Mouse (Mus musculus): Measurements from ENCODE around the gene Slc26a11. TPM values are rescaled to one million over a fixed set of nuclear protein-coding genes. Genes with fewer than 3 reads are reported as not detected.
"Not testable (repeated sequence)": the region's sequence is repeated elsewhere in the genome, so short reads cannot be mapped to it uniquely, and the experiment has no call there.

Slc26a11 gene
- polyA plus RNA-seq, 1 experiment from 2014 or later: 6.3 TPM

DNA sequence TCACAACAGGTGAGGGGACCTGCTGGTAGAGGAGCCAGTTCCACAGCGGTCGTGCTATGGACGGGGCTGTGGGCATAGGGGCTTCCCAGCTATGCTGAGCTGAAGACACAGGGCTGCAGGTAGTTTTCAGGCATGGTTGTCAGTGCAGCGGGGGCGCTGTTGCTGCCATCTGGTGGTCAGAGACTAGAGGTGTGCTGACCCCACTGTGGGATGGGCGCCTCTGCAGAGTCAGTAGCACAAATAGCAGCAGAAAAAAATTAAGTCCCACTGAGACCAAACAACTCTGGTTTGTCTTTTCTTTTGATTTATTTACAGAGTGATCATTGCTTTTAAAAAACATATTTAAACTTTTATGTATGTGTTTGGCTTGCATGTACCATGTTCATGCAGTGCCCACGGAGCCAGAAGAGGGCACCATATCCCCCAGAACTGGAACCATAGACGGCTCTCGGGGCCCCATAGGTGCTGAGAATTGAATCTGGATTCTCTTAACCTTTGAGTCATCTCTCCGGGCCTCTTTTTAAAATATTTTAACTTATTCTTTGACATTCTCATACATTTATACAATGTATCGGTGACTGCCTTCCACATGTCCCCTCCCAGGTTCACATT is 8.3 kb downstream of the Slc26a11 start:
- ATAC-seq (ENCODE audit: low FRiP score): peak; percentile 91
- WGBS: 26% methylated on average over 11 of the region's 11 CpGs
- peak overlapping the region; percentile 62 for H3K27ac ChIP-seq
- H3K36me3 ChIP-seq (replicated peaks): peaks cover 7% of the 10 kb centered on the region
- H3K9me3 ChIP-seq: no peaks in the 10 kb centered on the region
- peak overlapping the region; percentile 30; the same call in 1 of the 2 replicates for H3K9ac ChIP-seq
- peak overlapping the region; percentile 22; the same call in 1 of the 2 replicates for H3K4me3 ChIP-seq (replicated peaks)
- peaks cover 19% of the 10 kb centered on the region for H3K4me1 ChIP-seq
- H3K27me3 ChIP-seq: no peaks in the 10 kb centered on the region
- H3K4me2 ChIP-seq: peak overlapping the region; percentile 47

DNA sequence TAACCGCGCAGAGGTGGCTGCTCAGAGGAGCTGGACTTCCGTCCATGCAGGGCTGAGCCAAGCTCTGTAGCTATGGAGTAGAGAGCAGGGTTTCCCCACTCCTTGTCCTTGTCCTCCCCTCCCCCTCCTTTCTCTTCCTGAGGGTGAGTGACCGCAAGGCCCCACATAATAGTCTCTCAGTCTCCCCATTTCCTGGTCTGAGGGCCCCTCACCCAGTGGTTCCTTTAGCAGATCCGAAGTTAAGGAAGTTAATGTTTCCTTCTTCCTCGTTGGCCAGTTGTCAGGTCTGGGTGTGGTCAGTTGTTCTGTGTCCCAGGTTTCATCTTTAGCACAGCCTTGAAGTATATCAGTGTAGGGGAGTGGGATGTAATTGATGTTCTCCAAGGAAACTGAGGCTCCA is 20.1 kb downstream of the Slc26a11 start:
- H3K9ac ChIP-seq: no peak overlapping the region
- no peaks in the 10 kb centered on the region for H3K27me3 ChIP-seq
- H3K27ac ChIP-seq: no peak overlapping the region
- H3K4me1 ChIP-seq: no peaks in the 10 kb centered on the region
- no peaks in the 10 kb centered on the region for H3K9me3 ChIP-seq
- no peak for ATAC-seq (ENCODE audit: low FRiP score)
- no peak overlapping the region for H3K4me2 ChIP-seq
- no peak overlapping the region for H3K4me3 ChIP-seq (replicated peaks)
- WGBS: 86% methylated on average over 6 of the region's 6 CpGs
- H3K36me3 ChIP-seq (replicated peaks): peaks cover 19% of the 10 kb centered on the region

DNA sequence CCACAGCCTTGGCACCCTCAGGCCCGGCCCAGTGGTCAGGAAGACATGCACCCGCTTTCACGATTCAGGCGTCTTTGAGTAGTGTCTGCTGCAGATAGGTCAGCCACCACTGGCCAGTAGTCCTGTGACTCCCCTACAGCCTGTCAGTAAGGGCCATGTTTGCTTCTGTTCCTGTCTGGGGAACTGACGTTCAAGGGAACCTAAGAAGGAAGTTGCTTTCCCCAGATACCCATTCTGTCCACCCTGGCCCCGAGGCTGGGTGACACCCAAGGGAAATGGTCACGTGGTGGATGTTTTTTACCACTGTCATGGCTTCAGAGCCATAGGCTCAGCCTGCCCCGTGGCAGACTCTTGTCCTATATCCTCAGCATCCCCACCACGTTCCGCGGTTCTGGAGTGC is 22.0 kb downstream of the Slc26a11 start:
- no peak for ATAC-seq (ENCODE audit: low FRiP score)
- Histone ChIP-seq H3K9me3 (no peaks in the 10 kb centered on the region), H3K27me3 (no peaks in the 10 kb centered on the region), H3K36me3 (replicated peaks) (peaks cover 22% of the 10 kb centered on the region), H3K27ac (no peak overlapping the region), H3K4me3 (replicated peaks) (no peak overlapping the region), H3K4me2 (no peak overlapping the region), H3K4me1 (no peaks in the 10 kb centered on the region), H3K9ac (no peak overlapping the region)
- 92% methylated on average over 11 of the region's 11 CpGs for WGBS

GRCm38 (mm10) chr11:119378551-119378950 is 23.2 kb downstream of the Slc26a11 start:
- Histone ChIP-seq H3K4me3 (replicated peaks) (no peak overlapping the region), H3K36me3 (replicated peaks) (peaks cover 22% of the 10 kb centered on the region)

GRCm38 (mm10) chr11:119381631-119382337 is 26.4 kb downstream of the Slc26a11 start:
- ATAC-seq (ENCODE audit: low FRiP score): no peak
- Histone ChIP-seq H3K27ac (no peak overlapping the region), H3K4me3 (replicated peaks) (no peak overlapping the region), H3K27me3 (no peaks in the 10 kb centered on the region), H3K36me3 (replicated peaks) (peaks cover 22% of the 10 kb centered on the region), H3K4me2 (no peak overlapping the region), H3K4me1 (no peaks in the 10 kb centered on the region), H3K9me3 (no peaks in the 10 kb centered on the region), H3K9ac (no peak overlapping the region)
- WGBS: 86% methylated on average over 9 of the region's 9 CpGs

More at GRCm38 (mm10) chr11:119378551-119378950, 23.2 kb downstream of the Slc26a11 start:
- Histone ChIP-seq H3K4me2 (no peak overlapping the region), H3K27ac (no peak overlapping the region), H3K27me3 (no peaks in the 10 kb centered on the region), H3K4me1 (no peaks in the 10 kb centered on the region), H3K9ac (no peak overlapping the region), H3K9me3 (no peaks in the 10 kb centered on the region)
- 97% methylated on average over 1 of the region's 1 CpGs for WGBS
- ATAC-seq (ENCODE audit: low FRiP score): no peak

- Histone ChIP-seq H3K4me1 (no peaks in the 10 kb centered on the region), H3K36me3 (replicated peaks) (peaks cover 18% of the 10 kb centered on the region), H3K9me3 (no peaks in the 10 kb centered on the region), H3K4me2 (no peak overlapping the region), H3K27me3 (peaks cover under 1% of the 10 kb centered on the region; the same call in 1 of the 2 replicates), H3K27ac (no peak overlapping the region), H3K4me3 (replicated peaks) (no peak overlapping the region), H3K9ac (no peak overlapping the region)
- WGBS: 69% methylated on average over 6 of the region's 6 CpGs
- no peak for ATAC-seq (ENCODE audit: low FRiP score)
Observed at GRCm38 (mm10) chr11:119382338-119382850, 27.0 kb downstream of the Slc26a11 start.

GRCm38 (mm10) chr11:119384904-119385303 is 29.5 kb downstream of the Slc26a11 start:
- WGBS: 82% methylated on average over 4 of the region's 4 CpGs
- Histone ChIP-seq H3K36me3 (replicated peaks) (peaks cover 4% of the 10 kb centered on the region), H3K27me3 (peaks cover 26% of the 10 kb centered on the region), H3K4me1 (peaks cover 5% of the 10 kb centered on the region; the same call in 1 of the 2 replicates), H3K9me3 (no peaks in the 10 kb centered on the region), H3K9ac (no peak overlapping the region), H3K4me2 (no peak overlapping the region), H3K27ac (no peak overlapping the region), H3K4me3 (replicated peaks) (no peak overlapping the region)
- no peak for ATAC-seq (ENCODE audit: low FRiP score)

- Histone ChIP-seq H3K27me3 (peaks cover 40% of the 10 kb centered on the region), H3K27ac (no peak overlapping the region), H3K4me1 (peaks cover 17% of the 10 kb centered on the region), H3K9me3 (no peaks in the 10 kb centered on the region), H3K4me3 (replicated peaks) (no peak overlapping the region), H3K9ac (no peak overlapping the region), H3K4me2 (no peak overlapping the region), H3K36me3 (replicated peaks) (0 out of 2 replicates have a peak, but pooled peaks cover 2% of the 10 kb centered on the region)
- ATAC-seq (ENCODE audit: low FRiP score): no peak
- WGBS: 95% methylated on average over 5 of the region's 5 CpGs
Observed at GRCm38 (mm10) chr11:119386306-119386705, 30.9 kb downstream of the Slc26a11 start.

- not testable (repeated sequence) for H3K36me3 ChIP-seq (replicated peaks); H3K9me3 ChIP-seq; ATAC-seq (ENCODE audit: low FRiP score); H3K9ac ChIP-seq; H3K4me3 ChIP-seq (replicated peaks); H3K27ac ChIP-seq; H3K4me2 ChIP-seq
- peaks cover 18% of the 10 kb centered on the region for H3K4me1 ChIP-seq
- H3K27me3 ChIP-seq: peaks cover 50% of the 10 kb centered on the region
- 31% methylated on average over 3 of the region's 3 CpGs for WGBS
Observed at GRCm38 (mm10) chr11:119387273-119387672, 31.9 kb downstream of the Slc26a11 start.

DNA sequence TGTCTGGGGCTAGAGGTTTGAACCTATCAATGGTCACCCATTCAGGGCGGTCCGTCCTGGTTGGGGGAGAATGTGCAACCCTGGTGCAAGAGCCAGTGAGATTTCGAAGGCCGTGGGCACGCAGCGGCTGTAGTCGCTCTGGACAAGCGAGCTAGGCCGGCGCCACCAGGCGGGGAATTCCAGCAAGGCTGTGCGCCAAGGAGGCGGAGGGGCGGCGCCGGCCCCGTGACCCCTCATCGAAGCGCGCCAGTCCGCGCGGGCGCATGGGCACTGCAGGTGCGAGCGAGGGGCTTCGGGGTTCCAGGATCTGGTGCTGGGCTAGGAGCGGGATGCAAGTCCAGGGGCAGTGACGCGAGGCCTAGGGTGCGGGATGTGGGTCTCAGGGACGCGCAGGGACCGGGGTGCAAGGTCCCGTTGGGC is 34.5 kb downstream of the Slc26a11 start:
- peak overlapping the region; percentile 98 for H3K4me2 ChIP-seq
- H3K4me3 ChIP-seq (replicated peaks): peak overlapping the region; percentile 53
- no peaks in the 10 kb centered on the region for H3K9me3 ChIP-seq
- peak overlapping the region; percentile 57 for H3K9ac ChIP-seq
- WGBS: under 1% methylated on average over 35 of the region's 35 CpGs
- H3K27me3 ChIP-seq: peaks cover 75% of the 10 kb centered on the region
- H3K4me1 ChIP-seq: peaks cover 31% of the 10 kb centered on the region
- H3K27ac ChIP-seq: no peak overlapping the region
- H3K36me3 ChIP-seq (replicated peaks): no peaks in the 10 kb centered on the region
- ATAC-seq (ENCODE audit: low FRiP score): peak; percentile 31; the same call in 1 of the 2 replicates

- H3K27me3 ChIP-seq: peaks cover 82% of the 10 kb centered on the region
- 3% methylated on average over 53 of the region's 53 CpGs for WGBS
- peak overlapping the region; percentile 53 for H3K4me3 ChIP-seq (replicated peaks)
- peak overlapping the region; percentile 57 for H3K9ac ChIP-seq
- no peaks in the 10 kb centered on the region for H3K36me3 ChIP-seq (replicated peaks)
- 0 out of 2 replicates have a peak, but pooled peaks have one; percentile 16 for ATAC-seq (ENCODE audit: low FRiP score)
- no peak overlapping the region for H3K27ac ChIP-seq
- peak overlapping the region; percentile 98 for H3K4me2 ChIP-seq
- H3K4me1 ChIP-seq: peaks cover 33% of the 10 kb centered on the region
- H3K9me3 ChIP-seq: no peaks in the 10 kb centered on the region
Observed at GRCm38 (mm10) chr11:119390271-119391231, 35.2 kb downstream of the Slc26a11 start.
